Mouse (Mus musculus) gastrocnemius, postnatal 25 days (tissue): ENCODE results near the gene Tmem178. TPM values are rescaled to one million over a fixed set of nuclear protein-coding genes. Genes with fewer than 3 reads are reported as not detected.

Experiments
- total RNA-seq, 2 experiments: library from RNA; stranded (reverse); gene quantifications; 1 replicate in 1 of 2; 2 replicates in 1 of 2; pipeline ENCODE4 v1.2.3; 2021

Tmem178 gene
- total RNA-seq, 2 experiments from 2014 or later: 0.20 to 0.27 TPM

Other genes starting within 250 kb of the Tmem178 start
- 10 to 100 TPM; 12.4 to 15.0 TPM for gene Map4k3, start 216.1 kb upstream of the Tmem178 start, total RNA-seq
- gene Thumpd2, start 120.5 kb downstream of the Tmem178 start, total RNA-seq: 1 to 10 TPM; 2.9 to 3.4 TPM